Mouse (Mus musculus) liver, adult 2 months (tissue): ENCODE results near the gene Fas. TPM values are rescaled to one million over a fixed set of nuclear protein-coding genes. Genes with fewer than 3 reads are reported as not detected.

Source experiments
- DNase-seq: peaks from one replicate; pipeline ENCODE4 v3.0.0-alpha.2; 2011; ENCODE audit warnings: low read depth, low spot score; ENCODE audit errors: extremely low read depth
- H3K27ac ChIP-seq: fragments of 200-500 bp; replicated peaks from 2 replicates; pipeline ENCODE4 v1.5.1; 2012; ENCODE audit warnings: low read depth, mild to moderate bottlenecking, control low read depth, inconsistent platforms, low read length; ENCODE audit not compliant: insufficient read depth
- H3K27me3 ChIP-seq: fragments of 200-500 bp; 2 replicates; pipeline ENCODE4 v1.6.1; 2012; ENCODE audit warnings: mild to moderate bottlenecking, moderate library complexity, low read length, inconsistent platforms; ENCODE audit not compliant: control insufficient read depth, insufficient read depth
- H3K36me3 ChIP-seq: fragments of 200-500 bp; 2 replicates; pipeline ENCODE4 v1.6.1; 2012; ENCODE audit warnings: low read length, inconsistent platforms; ENCODE audit not compliant: control insufficient read depth, insufficient read depth
- H3K4me1 ChIP-seq: fragments of 200-500 bp; 2 replicates; pipeline ENCODE4 v1.6.1; 2011; ENCODE audit warnings: low read length; ENCODE audit not compliant: control insufficient read depth, insufficient read depth
- H3K4me3 ChIP-seq: fragments of 200-500 bp; 2 replicates; pipeline ENCODE4 v1.5.1; 2011; ENCODE audit warnings: low read depth, mild to moderate bottlenecking, control low read depth, low read length, moderate library complexity; ENCODE audit not compliant: insufficient read depth
- H3K79me2 ChIP-seq: fragments of 200-500 bp; 2 replicates; pipeline ENCODE4 v1.6.1; 2012; ENCODE audit warnings: inconsistent platforms, mild to moderate bottlenecking, low read length, moderate library complexity; ENCODE audit not compliant: control insufficient read depth, insufficient read depth
- H3K9ac ChIP-seq: fragments of 200-500 bp; 2 replicates; pipeline ENCODE4 v1.6.1; 2012; ENCODE audit warnings: low read depth, mild to moderate bottlenecking, control low read depth, inconsistent platforms, low read length
- CTCF ChIP-seq: fragments of 200-500 bp; IDR thresholded peaks from 2 replicates; pipeline ENCODE4 v1.5.1; 2011; ENCODE audit warnings: low read depth, low read length, control low read depth
- POLR2A ChIP-seq: fragments of 200-500 bp; IDR thresholded peaks from 2 replicates; pipeline ENCODE4 v1.6.1; 2011; ENCODE audit warnings: low read length, control low read depth; ENCODE audit not compliant: insufficient read depth; ENCODE audit errors: extremely low read depth
- WGBS: fragments of 180-500 bp; shearing (Covaris S2); methylation state at CpG from one replicate; pipeline ENCODE4 v1.1.7; 2018; 5-methylcytosine and 5-hydroxymethylcytosine counted together
- polyA plus RNA-seq: library from polyadenylated mRNA; depleted of rRNA; stranded (reverse); fragments of >200 nt; gene quantifications from 2 replicates; pipeline ENCODE4 v1.2.3, GENCODE M21; 2012
- total RNA-seq: library from RNA; depleted of rRNA; stranded (reverse); fragments of >200 nt; gene quantifications from 2 replicates; pipeline ENCODE4 v1.2.3, GENCODE M21; 2014

Fas gene
- total and polyA plus RNA-seq, 2 experiments = 3.4 to 25.5 TPM

DNA sequence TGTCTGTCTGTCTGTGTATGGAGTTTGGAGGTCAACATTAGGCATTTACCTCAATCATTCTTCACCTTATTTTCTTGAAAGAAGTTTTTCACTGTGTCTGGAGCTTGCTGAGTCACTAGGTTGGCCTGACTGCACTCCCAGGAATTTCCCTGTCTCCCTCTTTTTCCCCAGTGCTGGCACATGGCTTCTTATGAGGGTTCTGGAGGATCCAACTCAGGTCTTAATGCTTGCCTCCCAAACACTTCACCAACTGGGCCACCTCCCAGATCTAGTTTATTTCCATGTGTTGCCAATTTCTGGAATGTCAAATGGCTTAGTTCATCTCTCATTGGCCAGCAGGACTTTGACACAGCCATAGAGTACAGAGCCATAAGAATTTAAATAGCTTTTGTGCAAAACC lies 14.5 kb downstream of the Fas start:
- H3K27me3 ChIP-seq = no peaks in the 10 kb centered on the region
- H3K79me2 ChIP-seq = peaks cover 6% of the 10 kb centered on the region; the same call in 1 of the 2 replicates
- H3K9ac ChIP-seq = no peak overlapping the region
- no peaks in the 10 kb centered on the region; the same call in 1 of the 2 replicates for H3K4me1 ChIP-seq
- H3K27ac ChIP-seq = no peak overlapping the region
- peaks cover 13% of the 10 kb centered on the region for H3K36me3 ChIP-seq
- no peak for DNase-seq
- H3K4me3 ChIP-seq = no peak overlapping the region
- TF ChIP-seq POLR2A (no peak), CTCF (no peak)

- no peaks in the 10 kb centered on the region; the same call in 1 of the 2 replicates for H3K79me2 ChIP-seq
- no peak overlapping the region for H3K27ac ChIP-seq
- DNase-seq = no peak
- peaks cover 9% of the 10 kb centered on the region for H3K36me3 ChIP-seq
- TF ChIP-seq CTCF (no peak), POLR2A (no peak)
- WGBS = 91% methylated on average over 6 of the region's 6 CpGs
- no peak overlapping the region for H3K9ac ChIP-seq
- H3K4me1 ChIP-seq = peaks cover 4% of the 10 kb centered on the region; the same call in 1 of the 2 replicates
- H3K27me3 ChIP-seq = no peaks in the 10 kb centered on the region
- H3K4me3 ChIP-seq = no peak overlapping the region
Observed at GRCm38 (mm10) chr19:34306794-34307193, 16.3 kb downstream of the Fas start.

GRCm38 (mm10) chr19:34312151-34312728 lies 21.8 kb downstream of the Fas start:
- no peak for TF ChIP-seq POLR2A
- TF ChIP-seq CTCF = peak; percentile 40
- Histone ChIP-seq H3K27ac (0 out of 2 replicates have a peak overlapping the region, but pooled peaks have one; percentile 9), H3K79me2 (no peaks in the 10 kb centered on the region), H3K36me3 (peaks cover 24% of the 10 kb centered on the region), H3K4me1 (peaks cover 12% of the 10 kb centered on the region), H3K27me3 (no peaks in the 10 kb centered on the region), H3K9ac (no peak overlapping the region), H3K4me3 (no peak overlapping the region)
- peak; percentile 81 for DNase-seq
- 22% methylated on average over 5 of the region's 5 CpGs for WGBS

DNA sequence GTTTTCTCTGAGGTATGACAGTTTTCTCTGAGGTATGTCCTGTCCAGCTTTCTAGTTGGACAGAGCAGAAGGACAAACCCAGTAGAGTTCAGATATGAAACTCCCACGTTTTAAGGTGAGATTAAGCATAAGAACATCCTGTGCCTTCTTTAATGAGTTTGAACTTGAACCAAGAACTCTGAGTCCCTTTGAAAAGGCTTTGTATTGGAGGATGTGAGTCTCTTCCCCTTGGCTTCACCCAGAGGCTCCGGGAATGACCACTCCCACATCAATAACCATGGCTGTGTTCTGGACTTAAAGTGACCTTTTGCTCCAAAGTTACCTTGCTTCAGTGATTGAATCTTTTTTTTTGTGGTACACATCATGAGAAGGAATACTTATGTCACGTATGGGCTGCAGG lies 37.6 kb downstream of the Fas start:
- H3K4me1 ChIP-seq = peaks cover 5% of the 10 kb centered on the region; the same call in 1 of the 2 replicates
- H3K4me3 ChIP-seq = no peak overlapping the region
- no peaks in the 10 kb centered on the region for H3K27me3 ChIP-seq
- H3K27ac ChIP-seq = no peak overlapping the region
- peaks cover 14% of the 10 kb centered on the region; the same call in 1 of the 2 replicates for H3K36me3 ChIP-seq
- peak; percentile 22 for DNase-seq
- 9% methylated on average over 3 of the region's 3 CpGs for WGBS
- H3K9ac ChIP-seq = no peak overlapping the region
- no peaks in the 10 kb centered on the region for H3K79me2 ChIP-seq
- TF ChIP-seq CTCF = no peak
- no peak for TF ChIP-seq POLR2A

GRCm38 (mm10) chr19:34334300-34334699 lies 43.8 kb downstream of the Fas start:
- Histone ChIP-seq H3K36me3 (no peaks in the 10 kb centered on the region), H3K4me1 (no peaks in the 10 kb centered on the region), H3K79me2 (no peaks in the 10 kb centered on the region), H3K27ac (no peak overlapping the region), H3K9ac (no peak overlapping the region), H3K4me3 (no peak overlapping the region), H3K27me3 (no peaks in the 10 kb centered on the region)
- 1% methylated on average over 2 of the region's 2 CpGs for WGBS
- peak; percentile 47 for DNase-seq
- TF ChIP-seq POLR2A (no peak), CTCF (peak; percentile 85)

DNA sequence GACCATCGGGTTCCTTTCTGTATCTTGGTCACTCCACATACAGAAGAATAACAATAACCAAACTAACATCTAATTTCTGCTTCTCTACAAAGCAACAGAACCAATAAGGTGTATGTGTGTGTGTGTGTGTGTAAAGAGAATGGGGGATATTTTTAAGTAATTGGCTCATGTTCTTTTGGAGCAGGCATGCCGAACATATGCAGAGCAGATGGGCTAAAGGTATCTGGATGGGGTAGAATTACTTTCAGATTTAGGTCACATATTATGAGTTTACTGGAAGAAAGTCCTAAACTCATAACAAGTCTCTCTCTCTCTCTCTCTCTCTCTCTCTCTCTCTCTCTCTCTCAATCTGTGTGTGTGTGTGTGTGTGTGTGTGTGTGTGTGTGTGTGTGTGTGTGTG lies 54.2 kb downstream of the Fas start:
- Histone ChIP-seq H3K9ac (no peak overlapping the region), H3K79me2 (no peaks in the 10 kb centered on the region), H3K27ac (no peak overlapping the region), H3K36me3 (no peaks in the 10 kb centered on the region), H3K4me1 (peaks cover 3% of the 10 kb centered on the region; the same call in 1 of the 2 replicates), H3K4me3 (no peak overlapping the region), H3K27me3 (no peaks in the 10 kb centered on the region; the same call in 1 of the 2 replicates)
- WGBS = 85% methylated on average over 2 of the region's 2 CpGs
- no peak for DNase-seq
- TF ChIP-seq POLR2A (no peak), CTCF (no peak)
